Mouse (Mus musculus): ENCODE measurements around the gene Hand2. TPM values are rescaled to one million over a fixed set of nuclear protein-coding genes. Genes with fewer than 3 reads are reported as not detected.

The Hand2 gene
- total RNA-seq, 2 experiments from 2014 or later: not detected

DNA sequence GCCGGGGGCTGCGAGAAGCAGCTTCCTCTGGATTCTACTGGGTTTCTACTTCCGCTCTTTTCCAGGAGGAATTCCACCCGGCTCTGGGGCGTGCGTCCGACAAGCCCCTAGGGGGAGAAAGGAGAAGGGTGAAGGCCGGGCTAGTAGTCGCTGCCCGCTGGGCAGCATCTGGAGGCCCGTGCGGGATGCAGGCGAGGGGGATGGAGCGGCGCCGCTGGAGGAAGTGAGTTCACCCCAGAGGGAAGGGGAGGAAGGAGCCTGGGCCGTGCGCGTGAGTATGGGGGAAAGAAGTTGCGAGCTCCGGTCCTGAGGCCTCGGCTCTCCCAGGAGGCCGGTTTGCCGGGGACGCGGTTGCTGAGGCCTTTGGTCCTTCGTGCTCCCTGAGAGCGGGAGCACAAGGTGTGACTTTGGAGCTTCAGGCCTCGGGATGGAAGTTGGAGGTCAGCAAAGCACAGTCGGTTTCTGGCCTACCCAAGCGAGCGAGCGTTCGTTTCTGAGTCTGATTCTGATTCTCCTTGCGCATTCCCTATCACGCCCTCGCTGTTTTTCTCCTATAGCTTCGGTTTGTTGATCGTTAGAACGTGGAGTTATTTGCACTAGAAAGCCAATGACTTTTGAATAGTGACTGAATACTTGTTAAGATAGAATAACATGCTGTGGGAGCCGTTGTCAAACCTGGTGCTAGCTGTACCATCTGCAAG is 20.2 kb downstream of the Hand2 start:
- DNase-seq (ENCODE audit: low spot score in 2 of 2): no peak

GRCm38 (mm10) chr8:57341541-57341840 is 20.7 kb downstream of the Hand2 start:
- no peak for DNase-seq (ENCODE audit: low spot score in 2 of 2)

GRCm38 (mm10) chr8:57342386-57343090 is 21.8 kb downstream of the Hand2 start:
- DNase-seq (ENCODE audit: low spot score in 2 of 2): no peak

DNA sequence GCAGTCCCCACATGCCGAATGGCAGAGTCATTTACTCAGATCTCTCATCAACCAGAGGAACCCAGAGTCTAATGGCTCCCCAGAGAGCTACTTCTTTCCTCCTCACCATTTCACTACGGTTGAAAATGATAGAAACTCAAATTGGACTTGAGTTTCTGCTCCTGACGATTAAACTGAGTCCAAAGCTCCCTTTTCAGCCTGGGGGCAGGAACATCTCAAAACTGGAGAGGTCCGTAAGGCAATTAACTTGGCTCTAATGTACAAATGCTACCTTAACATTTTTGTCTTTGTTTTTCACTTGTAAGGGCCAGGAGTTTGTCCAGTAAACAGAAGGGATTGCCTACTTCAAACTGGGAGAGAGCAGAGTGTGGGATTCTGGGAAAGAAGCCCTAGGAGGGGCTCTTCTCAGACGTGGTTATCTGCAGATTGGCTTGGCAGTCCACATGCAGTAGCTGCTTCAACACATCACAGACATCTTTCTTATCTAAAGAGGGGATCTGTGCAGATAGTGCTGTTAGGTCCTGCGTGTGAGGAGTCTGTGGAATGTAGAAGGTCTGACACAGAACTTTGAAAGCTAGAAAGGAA is 23.0 kb downstream of the Hand2 start:
- no peak for DNase-seq (ENCODE audit: low spot score in 2 of 2)

DNA sequence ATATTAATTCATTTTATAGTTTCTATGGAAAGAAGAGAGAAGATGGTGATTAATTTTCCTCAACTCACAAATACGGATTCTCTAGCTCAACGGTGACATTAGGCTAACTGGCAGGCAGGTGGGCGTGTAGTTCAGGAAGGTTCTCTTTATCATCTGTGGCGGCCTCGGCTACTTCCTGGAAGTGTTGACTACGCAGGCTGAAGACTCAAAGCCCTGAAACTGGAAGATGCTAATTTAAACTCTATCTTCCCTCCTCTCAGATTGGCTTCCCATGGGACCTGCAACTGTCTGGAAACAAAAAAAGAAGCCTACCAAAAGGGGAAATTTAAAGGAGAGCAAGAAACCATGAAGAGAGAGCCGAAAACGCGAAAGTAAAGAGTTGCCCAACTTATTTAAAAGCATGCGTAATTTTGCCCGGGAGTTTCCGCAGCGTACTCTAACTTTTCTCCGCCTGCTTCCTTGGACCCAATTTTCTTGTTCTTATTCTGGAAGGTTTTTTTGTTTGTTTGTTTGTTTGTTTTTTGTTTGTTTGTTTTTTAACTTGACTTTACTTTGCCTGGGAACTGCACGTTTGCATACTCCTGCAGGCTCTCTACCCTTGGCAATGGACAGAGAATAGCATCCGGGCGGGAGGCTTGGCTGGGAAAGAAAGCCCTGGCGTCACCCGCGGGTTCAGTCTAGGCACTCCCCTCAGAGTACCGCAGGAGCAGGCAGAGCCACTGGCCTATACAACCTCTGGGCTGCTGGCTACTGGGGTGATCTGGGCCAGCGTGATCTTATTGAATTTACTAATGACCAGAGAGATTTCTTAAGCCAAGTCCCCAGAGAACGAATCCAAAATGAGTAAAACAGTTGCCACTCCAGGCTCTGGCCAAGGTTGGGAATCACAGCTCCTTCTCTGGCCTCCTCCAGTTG is 24.4 kb downstream of the Hand2 start:
- no peak for DNase-seq (ENCODE audit: low spot score in 2 of 2)

- no peak for DNase-seq (ENCODE audit: low spot score in 2 of 2)
Measured at GRCm38 (mm10) chr8:57346371-57346770, 25.6 kb downstream of the Hand2 start.

- DNase-seq (ENCODE audit: low spot score in 2 of 2): no peak
Measured at GRCm38 (mm10) chr8:57347141-57347540, 26.4 kb downstream of the Hand2 start.

DNA sequence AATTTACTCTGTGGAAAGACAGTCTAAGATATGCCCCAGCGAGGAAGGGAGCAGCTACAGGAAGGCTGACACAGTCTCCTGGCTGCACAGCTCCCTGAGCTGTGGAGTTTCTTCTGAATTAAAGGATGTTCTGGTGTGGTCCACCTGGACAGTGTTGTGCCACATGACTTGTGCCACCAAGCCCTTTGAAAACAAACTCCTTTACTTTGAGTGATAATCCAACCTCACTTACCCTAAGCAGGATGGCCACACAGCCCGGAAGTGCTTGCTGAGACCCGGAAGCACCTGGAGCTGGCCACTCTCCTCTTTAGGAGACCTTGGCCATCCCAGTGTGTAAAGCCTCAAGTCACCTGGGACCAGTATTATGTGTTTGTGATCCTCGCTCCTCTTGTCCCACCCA is 27.5 kb downstream of the Hand2 start:
- DNase-seq (ENCODE audit: low spot score in 2 of 2): no peak

- DNase-seq (ENCODE audit: low spot score in 2 of 2): no peak
Measured at GRCm38 (mm10) chr8:57348866-57349520, 28.2 kb downstream of the Hand2 start.

GRCm38 (mm10) chr8:57351861-57352260 is 31.1 kb downstream of the Hand2 start:
- DNase-seq (ENCODE audit: low spot score in 2 of 2): no peak

DNA sequence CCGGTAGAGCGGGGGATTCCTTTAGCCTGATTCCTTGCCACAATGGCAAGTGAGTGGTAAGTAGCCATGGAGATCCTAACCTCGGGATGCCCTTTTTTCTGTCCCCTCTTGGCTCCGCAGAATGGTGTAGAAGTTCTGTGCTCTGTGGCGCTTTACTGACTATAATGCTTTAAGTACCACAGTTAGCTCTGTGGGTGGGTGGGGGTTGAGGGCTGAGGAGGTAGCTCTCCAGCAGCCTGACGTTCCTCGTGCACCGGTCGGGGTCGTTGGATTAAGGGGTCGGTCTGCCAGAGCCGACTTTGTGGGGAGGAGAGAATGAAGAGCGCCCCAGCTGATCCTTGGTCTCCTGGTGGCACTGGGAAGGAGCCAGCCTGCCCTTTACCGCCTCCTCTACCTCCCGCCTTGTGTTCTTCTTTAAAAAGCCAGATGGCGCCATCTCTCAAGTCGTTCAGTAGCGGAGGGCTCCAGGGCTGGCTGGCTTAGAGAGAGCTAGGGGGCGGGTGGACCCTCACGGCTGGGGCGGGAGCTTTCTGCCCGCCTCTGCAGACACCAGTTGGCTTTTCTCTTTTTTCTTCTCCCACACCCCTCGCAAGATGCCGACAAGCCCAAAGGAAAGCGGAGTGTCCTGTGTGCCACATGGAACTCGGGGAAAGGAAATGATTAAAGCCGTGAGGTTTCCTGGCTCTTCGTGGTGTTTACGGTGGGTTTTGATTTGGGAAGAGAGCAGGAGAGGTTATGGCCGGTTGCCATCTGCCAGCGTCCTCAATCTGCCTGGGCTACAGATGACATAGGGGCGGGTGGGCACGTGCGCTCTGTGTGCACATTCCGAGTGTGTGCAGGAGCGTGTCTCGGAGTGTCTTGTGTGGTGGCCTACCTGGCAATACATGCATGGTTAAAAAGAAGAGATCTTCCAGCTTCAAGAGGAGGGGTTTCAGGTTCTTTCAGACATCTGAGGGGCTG is 32.8 kb downstream of the Hand2 start:
- no peak for DNase-seq (ENCODE audit: low spot score in 2 of 2)

DNA sequence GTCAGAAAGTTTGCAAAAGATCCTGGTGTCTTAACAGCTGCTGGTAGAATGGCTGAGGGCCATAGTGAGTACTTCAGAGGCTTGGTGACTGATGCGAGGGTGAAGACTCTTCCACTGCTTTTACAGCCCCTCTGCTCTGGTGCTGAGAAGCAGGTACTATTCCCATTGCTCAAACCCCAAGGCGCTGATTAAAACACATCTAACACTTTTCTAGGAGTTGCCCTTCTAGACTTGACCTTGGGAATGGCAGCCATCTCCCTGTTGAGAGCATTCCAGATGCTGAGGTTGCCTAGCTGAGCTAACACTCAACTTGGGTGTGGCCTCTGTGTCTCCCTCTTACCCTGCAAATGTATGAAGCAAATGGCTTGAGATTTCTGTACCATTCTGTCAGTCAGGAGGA is 34.1 kb downstream of the Hand2 start:
- DNase-seq (ENCODE audit: low spot score in 2 of 2): no peak

- DNase-seq (ENCODE audit: low spot score in 2 of 2): no peak
Measured at GRCm38 (mm10) chr8:57356529-57357325, 35.9 kb downstream of the Hand2 start.

DNA sequence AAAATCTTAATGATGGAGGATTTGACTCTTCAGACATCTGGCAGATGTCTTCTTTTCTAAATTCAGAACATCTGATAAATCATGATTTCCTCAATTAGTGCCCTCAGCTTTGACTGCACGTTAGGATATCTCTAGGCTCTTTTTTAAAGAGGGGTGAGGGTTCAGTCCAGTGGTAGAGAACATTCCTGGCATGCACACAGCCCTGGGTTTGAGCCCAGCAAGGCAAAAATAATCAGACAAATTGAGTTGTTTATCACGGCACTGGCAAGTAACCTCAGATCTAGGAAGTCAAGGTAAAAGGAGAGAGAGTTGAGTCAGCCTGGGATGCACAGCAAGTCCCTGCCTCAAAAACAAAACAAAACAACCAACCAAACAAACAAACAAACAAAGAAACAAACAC is 39.7 kb downstream of the Hand2 start:
- DNase-seq (ENCODE audit: low spot score in 2 of 2): no peak

DNA sequence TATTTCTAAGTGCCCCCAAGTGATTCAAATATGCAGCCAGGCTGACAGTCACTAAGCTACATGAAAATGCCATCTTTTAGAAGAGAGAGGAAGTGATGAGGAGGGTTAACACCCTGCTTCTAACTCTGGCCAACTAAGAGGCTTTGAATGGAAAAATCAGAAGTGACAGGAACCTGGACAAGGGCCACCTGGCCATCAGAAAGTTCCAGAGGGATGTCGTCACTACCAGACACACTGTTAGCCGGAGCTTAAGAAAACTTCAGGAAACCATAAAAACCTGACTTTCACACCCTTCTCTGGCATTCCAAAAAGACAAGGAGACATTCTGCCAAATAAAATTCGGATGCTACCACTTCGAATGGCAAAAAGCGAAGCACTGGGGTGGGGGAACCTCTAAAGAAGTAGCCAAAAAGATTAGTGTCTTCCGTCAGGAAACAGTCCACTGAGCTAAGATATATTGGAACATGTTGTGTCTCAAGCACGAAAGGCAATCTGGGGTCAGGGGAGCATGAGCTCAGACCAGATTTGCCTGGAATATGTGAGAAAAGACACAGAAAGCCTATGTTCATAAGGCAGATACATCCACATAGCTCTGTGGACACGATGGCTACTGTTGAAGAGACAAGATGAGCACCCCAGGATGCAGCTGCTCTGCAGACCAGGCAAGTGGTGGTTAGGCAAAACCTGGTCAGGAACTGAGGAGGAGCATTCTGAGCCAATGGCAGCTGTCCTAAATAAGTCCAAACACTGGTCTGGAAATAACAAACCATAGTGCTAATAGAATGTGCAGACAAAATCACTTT is 40.4 kb downstream of the Hand2 start:
- no peak for DNase-seq (ENCODE audit: low spot score in 2 of 2)

DNA sequence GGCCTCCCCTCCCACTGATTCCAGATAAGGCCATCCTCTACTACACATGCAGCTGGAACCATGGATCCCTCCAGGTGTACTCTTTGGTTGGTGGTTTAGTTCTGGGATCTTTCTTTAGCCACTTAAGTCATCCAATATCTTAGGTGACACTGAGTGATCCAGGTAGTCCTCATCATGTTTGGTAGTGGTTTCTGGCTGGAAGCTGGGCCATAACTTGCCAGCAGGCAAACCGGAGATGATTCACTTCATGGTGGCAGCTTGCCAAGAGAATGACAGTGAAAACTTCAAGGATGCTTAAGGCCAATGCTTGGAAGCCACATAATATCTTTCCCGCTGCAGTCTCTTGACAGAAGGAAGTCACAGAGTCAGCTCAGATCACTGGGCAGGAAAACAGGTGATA is 42.1 kb downstream of the Hand2 start:
- DNase-seq (ENCODE audit: low spot score in 2 of 2): no peak

GRCm38 (mm10) chr8:57374044-57374443 is 53.3 kb downstream of the Hand2 start:
- DNase-seq (ENCODE audit: low spot score in 2 of 2): no peak

All from left cerebral cortex, adult 18-20 months (tissue).